Mouse (Mus musculus) midbrain, postnatal 0 days (tissue): ENCODE measurements around the gene Gm21860. TPM values are rescaled to one million over a fixed set of nuclear protein-coding genes. Genes with fewer than 3 reads are reported as not detected.
A peak's percentile ranks its signal among the peaks of the same experiment; 100 is the strongest.
"Not testable (repeated sequence)": the region's sequence is repeated elsewhere in the genome, so short reads cannot be mapped to it uniquely, and the experiment has no call there.

Experiments used
- ATAC-seq: fragments of 200-750 bp; cut with Nextera tagmentation; 2 replicates; pipeline ENCODE4 v1.8.0; 2017; ENCODE audit warnings: moderate number of reproducible peaks, mild to moderate bottlenecking, moderate TSS enrichment, moderate library complexity; ENCODE audit not compliant: low FRiP score
- DNase-seq: peaks from one replicate; pipeline ENCODE4 v3.0.0-alpha.2; 2015; ENCODE audit warnings: low spot score
- H3K27ac ChIP-seq: fragments of 300-500 bp; sonication (generic); 2 replicates; pipeline ENCODE4 v1.5.1; 2014; ENCODE audit warnings: low read depth, mild to moderate bottlenecking, low read length, mixed read lengths
- H3K27me3 ChIP-seq: fragments of 300-500 bp; sonication (generic); 2 replicates; pipeline ENCODE4 v1.6.1; 2014; ENCODE audit warnings: low read length, control low read depth, mixed read lengths; ENCODE audit not compliant: insufficient read depth
- H3K36me3 ChIP-seq: fragments of 300-500 bp; sonication (generic); 2 replicates; pipeline ENCODE4 v1.6.1; 2014; ENCODE audit warnings: low read length, control low read depth, mixed read lengths; ENCODE audit not compliant: insufficient read depth
- H3K4me1 ChIP-seq: fragments of 300-500 bp; sonication (generic); 2 replicates; pipeline ENCODE4 v1.6.1; 2014; ENCODE audit warnings: mild to moderate bottlenecking, control low read depth, antibody characterized with exemption, low read length, mixed read lengths; ENCODE audit not compliant: insufficient read depth
- H3K4me2 ChIP-seq: fragments of 300-500 bp; sonication (generic); 2 replicates; pipeline ENCODE4 v1.6.1; 2014; ENCODE audit warnings: low read depth, mild to moderate bottlenecking, low read length, mixed read lengths; ENCODE audit not compliant: poor library complexity, severe bottlenecking
- H3K4me3 ChIP-seq: fragments of 300-500 bp; sonication (generic); 2 replicates; pipeline ENCODE4 v1.5.1; 2014; ENCODE audit warnings: low read depth, mild to moderate bottlenecking, low read length, moderate library complexity
- H3K9ac ChIP-seq: fragments of 300-500 bp; sonication (generic); replicated peaks from 2 replicates; pipeline ENCODE4 v1.6.1; 2014; ENCODE audit warnings: mild to moderate bottlenecking, low read length, moderate library complexity, mixed read lengths; ENCODE audit not compliant: poor library complexity, severe bottlenecking
- H3K9me3 ChIP-seq: fragments of 300-500 bp; sonication (generic); 2 replicates; pipeline ENCODE4 v1.6.1; 2016; ENCODE audit warnings: low read length, control low read depth
- CTCF ChIP-seq: IDR thresholded peaks from 2 replicates; pipeline ENCODE4 v1.5.1; 2016; ENCODE audit warnings: antibody characterized with exemption, mild to moderate bottlenecking
- WGBS: fragments of 180-500 bp; shearing (Covaris S2); extraction: QIAGEN DNeasy Blood & Tissue Kit; methylation state at CpG from one replicate; pipeline ENCODE4 v1.1.7; 2014; 5-methylcytosine and 5-hydroxymethylcytosine counted together
- polyA plus RNA-seq: library from polyadenylated mRNA; unstranded; fragments of >200 nt; fragmentation: Nextera tagmentation; extraction: Ambion mirVana; gene quantifications from 2 replicates; pipeline ENCODE4 v1.2.1, GENCODE M21; 2015
- total RNA-seq: library from RNA; depleted of rRNA; stranded (reverse); fragments of >200 nt; gene quantifications from 2 replicates; pipeline ENCODE4 v1.2.3, GENCODE M21; 2014; rRNA removed

Gene Gm21860
- total RNA-seq: not detected in 2 replicates
- polyA plus RNA-seq: not detected in 2 replicates

- not testable (repeated sequence) for ATAC-seq
These were observed at the start of gene Gm21860 for GRCm38 (mm10) chrY:90754721-90755120. Gm21860 (minus strand) TSS chrY:90754821.

GRCm38 (mm10) chrY:90784438-90784837 lies 29.8 kb upstream of the Gm21860 start, which contains the start of gene Gm47283:
Gm47283 (plus strand) TSS chrY:90784738.
- not testable (repeated sequence) for H3K9ac ChIP-seq, H3K4me3 ChIP-seq, DNase-seq, H3K4me1 ChIP-seq, H3K27me3 ChIP-seq, H3K36me3 ChIP-seq, H3K27ac ChIP-seq, H3K9me3 ChIP-seq, H3K4me2 ChIP-seq, ATAC-seq
- WGBS: no CpG with 5 or more reads among the region's 48 CpGs

More at GRCm38 (mm10) chrY:90754721-90755120, at the start of gene Gm21860:
- H3K27me3 ChIP-seq, DNase-seq, H3K27ac ChIP-seq, H3K4me3 ChIP-seq, H3K4me2 ChIP-seq, H3K36me3 ChIP-seq, H3K9me3 ChIP-seq, H3K9ac ChIP-seq, H3K4me1 ChIP-seq: not testable (repeated sequence)
- no CpG with 5 or more reads among the region's 8 CpGs for WGBS

- H3K4me3 ChIP-seq, H3K36me3 ChIP-seq, H3K27ac ChIP-seq, DNase-seq, H3K4me1 ChIP-seq, H3K9ac ChIP-seq, H3K4me2 ChIP-seq, H3K27me3 ChIP-seq, ATAC-seq: not testable (repeated sequence)
- H3K9me3 ChIP-seq: peaks cover 19% of the 10 kb centered on the region
- 96% methylated on average over 5 of the region's 5 CpGs for WGBS
These were observed 9.4 kb downstream of the Gm21860 start for GRCm38 (mm10) chrY:90745256-90745655.

GRCm38 (mm10) chrY:90744381-90744981 lies 10.1 kb downstream of the Gm21860 start:
- peaks cover 26% of the 10 kb centered on the region for H3K9me3 ChIP-seq
- ATAC-seq: peak; percentile 95
- not testable (repeated sequence) for H3K4me3 ChIP-seq, H3K4me1 ChIP-seq, H3K4me2 ChIP-seq, H3K27ac ChIP-seq, H3K9ac ChIP-seq, H3K27me3 ChIP-seq, H3K36me3 ChIP-seq
- WGBS: 53% methylated on average over 49 of the region's 51 CpGs
- DNase-seq: peak; percentile 81

GRCm38 (mm10) chrY:90743811-90744220 lies 10.8 kb downstream of the Gm21860 start:
- no peak for DNase-seq
- 92% methylated on average over 15 of the region's 21 CpGs for WGBS
- H3K27ac ChIP-seq: no peak overlapping the region

GRCm38 (mm10) chrY:90743053-90743810 lies 11.4 kb downstream of the Gm21860 start:
- not testable (repeated sequence) for H3K27me3 ChIP-seq, H3K4me3 ChIP-seq, H3K4me2 ChIP-seq, DNase-seq, ATAC-seq, H3K4me1 ChIP-seq, H3K9ac ChIP-seq, H3K27ac ChIP-seq
- peaks cover 11% of the 10 kb centered on the region for H3K36me3 ChIP-seq
- peaks cover 39% of the 10 kb centered on the region for H3K9me3 ChIP-seq
- 88% methylated on average over 45 of the region's 46 CpGs for WGBS

More at GRCm38 (mm10) chrY:90743811-90744220, 10.8 kb downstream of the Gm21860 start:
- no peaks in the 10 kb centered on the region for H3K27me3 ChIP-seq
- no peak overlapping the region for H3K9ac ChIP-seq
- no peak overlapping the region for H3K4me2 ChIP-seq
- ATAC-seq: no peak
- H3K4me3 ChIP-seq: no peak overlapping the region
- peaks cover 5% of the 10 kb centered on the region for H3K36me3 ChIP-seq
- H3K4me1 ChIP-seq: no peaks in the 10 kb centered on the region
- TF ChIP-seq CTCF: no peak
- peaks cover 33% of the 10 kb centered on the region for H3K9me3 ChIP-seq

- not testable (repeated sequence) for H3K27me3 ChIP-seq, H3K27ac ChIP-seq, ATAC-seq, H3K9ac ChIP-seq, H3K4me3 ChIP-seq, H3K4me1 ChIP-seq, H3K4me2 ChIP-seq
- peaks cover 45% of the 10 kb centered on the region for H3K9me3 ChIP-seq
- peaks cover 16% of the 10 kb centered on the region for H3K36me3 ChIP-seq
- peak; percentile 65 for DNase-seq
- WGBS: 90% methylated on average over 47 of the region's 49 CpGs
These were observed 12.2 kb downstream of the Gm21860 start for GRCm38 (mm10) chrY:90742261-90743052.

GRCm38 (mm10) chrY:90741452-90742260 lies 13.0 kb downstream of the Gm21860 start:
- H3K36me3 ChIP-seq: peaks cover 17% of the 10 kb centered on the region
- H3K4me3 ChIP-seq, H3K27ac ChIP-seq, H3K4me2 ChIP-seq, H3K4me1 ChIP-seq, H3K27me3 ChIP-seq, H3K9ac ChIP-seq: not testable (repeated sequence)
- DNase-seq (peak; percentile 62), ATAC-seq (peak; percentile 39)
- WGBS: 82% methylated on average over 43 of the region's 43 CpGs
- peaks cover 48% of the 10 kb centered on the region for H3K9me3 ChIP-seq
